Mouse (Mus musculus) lung, embryonic 16.5 days (tissue): ENCODE data around the gene Upk2. TPM values are rescaled to one million over a fixed set of nuclear protein-coding genes. Genes with fewer than 3 reads are reported as not detected.

Experiments used
- ATAC-seq: fragments of 200-750 bp; cut with Nextera tagmentation; 2 replicates; pipeline ENCODE4 v1.8.0; 2017; ENCODE audit warnings: low read depth, mild to moderate bottlenecking, moderate library complexity
- H3K27ac ChIP-seq: fragments of 300-500 bp; sonication (generic); 2 replicates; pipeline ENCODE4 v1.5.1; 2014; ENCODE audit warnings: mild to moderate bottlenecking, control low read depth, low read length
- H3K27me3 ChIP-seq: fragments of 300-500 bp; sonication (generic); 2 replicates; pipeline ENCODE4 v1.6.1; 2014; ENCODE audit warnings: low read depth, low read length, mixed read lengths; ENCODE audit not compliant: control insufficient read depth, insufficient read depth
- H3K36me3 ChIP-seq: fragments of 300-500 bp; sonication (generic); 2 replicates; pipeline ENCODE4 v1.6.1; 2014; ENCODE audit warnings: low read length; ENCODE audit not compliant: control insufficient read depth, insufficient read depth
- H3K4me1 ChIP-seq: fragments of 300-500 bp; sonication (generic); replicated peaks from 2 replicates; pipeline ENCODE4 v1.6.1; 2014; ENCODE audit warnings: low read length, mixed read lengths; ENCODE audit not compliant: control insufficient read depth, insufficient read depth
- H3K4me2 ChIP-seq: fragments of 300-500 bp; sonication (generic); 2 replicates; pipeline ENCODE4 v1.6.1; 2014; ENCODE audit warnings: low read depth, low read length, control low read depth
- H3K4me3 ChIP-seq: fragments of 300-500 bp; sonication (generic); 2 replicates; pipeline ENCODE4 v1.5.1; 2014; ENCODE audit warnings: mild to moderate bottlenecking, low read length, control low read depth
- H3K9ac ChIP-seq: fragments of 300-500 bp; sonication (generic); 2 replicates; pipeline ENCODE4 v1.6.1; 2014; ENCODE audit warnings: low read length, control low read depth
- H3K9me3 ChIP-seq: fragments of 300-500 bp; sonication (generic); 2 replicates; pipeline ENCODE4 v1.6.1; 2016; ENCODE audit warnings: low read length; ENCODE audit not compliant: control insufficient read depth
- WGBS: fragments of 180-500 bp; shearing (Covaris S2); extraction: QIAGEN DNeasy Blood & Tissue Kit; methylation state at CpG from one replicate; pipeline ENCODE4 v1.1.7; 2014; 5-methylcytosine and 5-hydroxymethylcytosine counted together
- polyA plus RNA-seq: library from polyadenylated mRNA; unstranded; fragments of >200 nt; fragmentation: Nextera tagmentation; extraction: Ambion mirVana; gene quantifications from 2 replicates; pipeline ENCODE4 v1.2.1, GENCODE M21; 2015

The Upk2 gene
- polyA plus RNA-seq: 1.8 and 2.0 TPM in 2 replicates

- H3K9ac ChIP-seq: no peak within 1 kb of the TSS
- H3K27me3 ChIP-seq: peaks cover 2% of the 10 kb centered on the region; the same call in 1 of the 2 replicates
- no peak within 1 kb of the TSS for H3K4me3 ChIP-seq
- H3K9me3 ChIP-seq: no peaks in the 10 kb centered on the region
- WGBS: 21% methylated on average over 4 of the region's 4 CpGs
- no peak within 1 kb of the TSS for H3K4me2 ChIP-seq
- no peaks in the 10 kb centered on the region for H3K36me3 ChIP-seq
- peak; percentile 42; the same call in 1 of the 2 replicates for ATAC-seq
- no peak within 1 kb of the TSS for H3K27ac ChIP-seq
- H3K4me1 ChIP-seq: no peaks in the 10 kb centered on the region; the same call in 1 of the 2 replicates
Measured at GRCm38 (mm10) chr9:44454891-44455220, at the start of gene Upk2. Gene Upk2, minus strand, starts transcription at chr9:44454976.

- H3K4me3 ChIP-seq: no peak overlapping the region
- WGBS: 1% methylated on average over 4 of the region's 4 CpGs
- H3K4me1 ChIP-seq: peaks cover 49% of the 10 kb centered on the region
- ATAC-seq: no peak
- no peak overlapping the region for H3K4me2 ChIP-seq
- H3K27me3 ChIP-seq: no peaks in the 10 kb centered on the region
- H3K9ac ChIP-seq: no peak overlapping the region
- no peak overlapping the region for H3K27ac ChIP-seq
- H3K9me3 ChIP-seq: no peaks in the 10 kb centered on the region
- H3K36me3 ChIP-seq: peaks cover 26% of the 10 kb centered on the region
Measured at GRCm38 (mm10) chr9:44502006-44502405, 47.2 kb upstream of the Upk2 start.

GRCm38 (mm10) chr9:44501206-44501879 is 46.6 kb upstream of the Upk2 start:
- peaks cover 55% of the 10 kb centered on the region for H3K4me1 ChIP-seq
- H3K9me3 ChIP-seq: no peaks in the 10 kb centered on the region
- 31% methylated on average over 10 of the region's 10 CpGs for WGBS
- no peak overlapping the region; the same call in 1 of the 2 replicates for H3K9ac ChIP-seq
- no peak overlapping the region for H3K4me3 ChIP-seq
- H3K36me3 ChIP-seq: peaks cover 22% of the 10 kb centered on the region
- no peak for ATAC-seq
- no peak overlapping the region for H3K27ac ChIP-seq
- no peak overlapping the region for H3K4me2 ChIP-seq
- H3K27me3 ChIP-seq: no peaks in the 10 kb centered on the region

- H3K36me3 ChIP-seq: peaks cover 16% of the 10 kb centered on the region
- H3K4me1 ChIP-seq: peaks cover 62% of the 10 kb centered on the region
- no peak overlapping the region for H3K4me3 ChIP-seq
- peak overlapping the region; percentile 83; the same call in 1 of the 2 replicates for H3K4me2 ChIP-seq
- no peaks in the 10 kb centered on the region for H3K9me3 ChIP-seq
- no peak for ATAC-seq
- peak overlapping the region; percentile 5; the same call in 1 of the 2 replicates for H3K27ac ChIP-seq
- no peaks in the 10 kb centered on the region for H3K27me3 ChIP-seq
- 42% methylated on average over 8 of the region's 8 CpGs for WGBS
- H3K9ac ChIP-seq: no peak overlapping the region
Measured at GRCm38 (mm10) chr9:44500638-44501175, 45.9 kb upstream of the Upk2 start.

- Histone ChIP-seq H3K4me2 (peak overlapping the region; percentile 83), H3K36me3 (peaks cover 13% of the 10 kb centered on the region; the same call in 1 of the 2 replicates), H3K27ac (peak overlapping the region; percentile 98), H3K4me1 (peaks cover 67% of the 10 kb centered on the region), H3K27me3 (no peaks in the 10 kb centered on the region), H3K9me3 (no peaks in the 10 kb centered on the region), H3K9ac (peak overlapping the region; percentile 69), H3K4me3 (peak overlapping the region; percentile 54)
- ATAC-seq: no peak
- 29% methylated on average over 5 of the region's 5 CpGs for WGBS
Measured at GRCm38 (mm10) chr9:44500163-44500533, 45.4 kb upstream of the Upk2 start.

- no peaks in the 10 kb centered on the region for H3K9me3 ChIP-seq
- 8% methylated on average over 20 of the region's 20 CpGs for WGBS
Measured at GRCm38 (mm10) chr9:44499356-44500162, 44.8 kb upstream of the Upk2 start.

GRCm38 (mm10) chr9:44498421-44499355 is 43.9 kb upstream of the Upk2 start:
- H3K4me1 ChIP-seq: peaks cover 82% of the 10 kb centered on the region
- WGBS: under 1% methylated on average over 57 of the region's 59 CpGs
- no peaks in the 10 kb centered on the region for H3K9me3 ChIP-seq
- H3K36me3 ChIP-seq: peaks cover 13% of the 10 kb centered on the region; the same call in 1 of the 2 replicates
- no peaks in the 10 kb centered on the region for H3K27me3 ChIP-seq
- peak overlapping the region; percentile 98 for H3K27ac ChIP-seq
- peak overlapping the region; percentile 83 for H3K4me2 ChIP-seq
- H3K4me3 ChIP-seq: peak overlapping the region; percentile 54
- peak overlapping the region; percentile 69 for H3K9ac ChIP-seq
- peak; percentile 85 for ATAC-seq

More at GRCm38 (mm10) chr9:44499356-44500162, 44.8 kb upstream of the Upk2 start:
- Histone ChIP-seq H3K36me3 (peaks cover 13% of the 10 kb centered on the region; the same call in 1 of the 2 replicates), H3K27me3 (no peaks in the 10 kb centered on the region), H3K4me2 (peak overlapping the region; percentile 83), H3K27ac (peak overlapping the region; percentile 98), H3K9ac (peak overlapping the region; percentile 69), H3K4me3 (peak overlapping the region; percentile 54), H3K4me1 (peaks cover 73% of the 10 kb centered on the region)
- peak; percentile 16 for ATAC-seq

GRCm38 (mm10) chr9:44497624-44498377 is 43.0 kb upstream of the Upk2 start:
- H3K27me3 ChIP-seq: no peaks in the 10 kb centered on the region
- H3K9me3 ChIP-seq: no peaks in the 10 kb centered on the region
- peak overlapping the region; percentile 69 for H3K9ac ChIP-seq
- H3K27ac ChIP-seq: peak overlapping the region; percentile 98
- peak overlapping the region; percentile 54 for H3K4me3 ChIP-seq
- ATAC-seq: peak; percentile 53
- peaks cover 91% of the 10 kb centered on the region for H3K4me1 ChIP-seq
- H3K36me3 ChIP-seq: peaks cover 9% of the 10 kb centered on the region; the same call in 1 of the 2 replicates
- 2% methylated on average over 11 of the region's 11 CpGs for WGBS
- peak overlapping the region; percentile 83 for H3K4me2 ChIP-seq
